Mouse (Mus musculus) spleen, postnatal 36 days (tissue): ENCODE results near the gene Mkrn2.

Experiments used
- DNase-seq, 2 experiments: peaks; one replicate each; pipeline ENCODE4 v3.0.0; 2022; ENCODE audit warnings: low spot score in 2 of 2, mixed read lengths in 1 of 2

Gene Mkrn2

GRCm38 (mm10) chr6:115601715-115602523 is at the start of gene Mkrn2:
Gene Mkrn2 (plus strand): TSS chr6:115601902.
- DNase-seq = peak; percentile 67 to 75

DNA sequence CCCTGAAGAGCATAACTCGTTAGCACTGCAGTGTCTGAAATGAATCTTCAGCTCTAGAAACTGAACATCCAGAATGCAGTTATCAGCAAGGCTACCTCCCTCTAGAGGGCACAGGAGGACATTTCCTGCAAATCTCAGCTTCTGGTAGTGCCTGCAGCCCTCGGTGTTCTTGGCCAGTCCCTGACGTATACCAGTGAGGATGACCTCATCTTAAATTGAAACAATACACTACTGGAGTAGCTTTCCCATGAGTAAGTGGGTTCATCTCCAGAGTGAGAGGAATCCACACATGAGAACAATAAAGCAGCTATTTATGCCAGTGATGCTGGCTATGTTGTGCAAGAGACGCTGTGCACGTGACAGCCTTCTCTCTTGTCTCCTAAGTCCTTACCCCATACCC is 46.2 kb upstream of the Mkrn2 start:
- DNase-seq = no peak

DNA sequence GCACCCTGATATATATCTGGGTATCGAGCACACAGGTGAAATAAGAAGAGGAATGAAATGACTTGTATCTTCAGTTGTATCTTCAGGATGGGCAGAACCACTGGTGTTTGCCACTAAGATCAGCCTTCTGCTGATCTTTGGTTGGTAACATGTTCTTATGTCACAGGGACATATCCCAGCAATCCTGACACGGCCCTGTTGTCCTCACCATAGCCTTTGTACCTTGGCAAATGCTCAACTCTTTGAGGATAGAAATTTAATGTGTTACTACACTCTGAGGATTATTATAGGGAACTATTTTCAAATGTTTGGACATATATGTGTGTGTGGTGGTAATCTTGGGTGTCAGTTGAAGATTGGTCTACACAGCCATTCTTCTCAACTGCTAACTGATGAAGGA is 43.5 kb upstream of the Mkrn2 start:
- no peak for DNase-seq

DNA sequence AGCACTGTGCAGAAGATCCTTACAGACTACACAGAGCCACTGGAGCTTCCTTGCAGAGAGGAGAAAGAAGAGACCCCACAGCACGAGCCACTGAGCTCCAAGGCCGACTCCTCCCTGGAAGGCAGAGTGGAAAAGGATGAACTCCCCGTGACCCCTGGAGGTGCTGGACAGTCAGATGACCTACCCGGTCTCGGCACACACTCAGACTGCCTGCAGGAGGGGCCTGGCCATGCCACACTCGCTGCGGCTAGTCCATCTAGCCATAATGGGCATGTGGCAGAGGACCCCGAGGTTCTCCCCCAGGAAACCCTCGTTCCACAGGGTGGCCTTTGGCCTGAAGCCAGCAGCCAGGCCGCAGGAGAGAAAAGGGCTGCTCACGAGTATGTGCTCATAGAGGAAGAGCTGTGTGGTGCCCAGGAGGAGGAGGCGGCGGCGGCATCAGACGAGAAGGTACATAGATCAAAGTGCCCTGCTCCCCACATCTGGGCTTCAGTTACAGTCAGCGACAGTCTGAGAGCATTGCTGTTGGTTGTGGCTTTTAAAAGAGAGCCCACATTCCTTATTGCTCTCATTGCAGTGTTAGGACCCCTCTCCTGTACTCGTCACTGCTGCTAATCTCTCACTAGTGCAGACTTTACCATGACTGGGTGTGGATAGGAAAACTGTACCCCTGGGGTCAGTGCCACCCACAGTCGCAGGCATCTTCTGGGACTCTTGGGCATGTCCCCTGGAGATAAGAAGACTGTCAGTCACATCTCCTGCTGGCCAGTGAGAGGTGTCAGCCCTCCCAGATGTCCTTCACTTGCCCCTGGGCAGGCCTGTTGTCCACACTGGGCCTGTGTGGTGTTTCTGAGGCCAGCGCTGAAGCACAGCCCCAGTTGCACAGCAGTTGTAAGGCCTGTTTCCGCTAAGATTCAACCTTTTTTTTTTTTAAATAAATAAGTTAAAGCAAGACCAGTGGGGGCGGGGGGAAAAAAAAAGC is 41.8 kb upstream of the Mkrn2 start:
- no peak for DNase-seq

DNA sequence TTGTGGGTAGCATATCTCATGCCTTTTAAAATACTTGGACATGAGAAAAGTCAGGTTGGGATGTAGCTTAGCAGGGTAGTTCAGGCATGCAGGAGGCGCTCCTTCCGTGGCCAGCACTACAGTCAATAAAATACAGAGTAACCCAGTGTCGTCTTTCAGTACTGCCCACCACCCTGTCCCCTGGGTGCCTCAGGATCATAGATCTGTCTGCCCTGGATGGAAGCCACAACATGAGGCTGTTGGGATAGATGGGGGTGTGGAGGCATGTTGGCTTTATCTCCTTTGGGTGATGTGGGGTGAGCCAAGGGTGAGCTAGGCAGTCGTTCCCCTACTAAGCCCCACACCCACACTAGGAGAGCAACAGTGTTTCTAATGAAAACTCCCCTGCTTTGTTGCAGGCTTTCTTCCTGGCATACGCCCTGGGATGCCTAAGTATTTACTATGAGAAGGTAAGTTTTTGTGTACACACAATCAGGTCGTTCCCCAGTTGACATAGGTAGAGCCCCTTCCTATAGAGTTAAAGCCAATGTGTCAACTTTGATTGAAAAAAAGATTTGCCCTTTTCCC is 36.1 kb upstream of the Mkrn2 start:
- no peak for DNase-seq

DNA sequence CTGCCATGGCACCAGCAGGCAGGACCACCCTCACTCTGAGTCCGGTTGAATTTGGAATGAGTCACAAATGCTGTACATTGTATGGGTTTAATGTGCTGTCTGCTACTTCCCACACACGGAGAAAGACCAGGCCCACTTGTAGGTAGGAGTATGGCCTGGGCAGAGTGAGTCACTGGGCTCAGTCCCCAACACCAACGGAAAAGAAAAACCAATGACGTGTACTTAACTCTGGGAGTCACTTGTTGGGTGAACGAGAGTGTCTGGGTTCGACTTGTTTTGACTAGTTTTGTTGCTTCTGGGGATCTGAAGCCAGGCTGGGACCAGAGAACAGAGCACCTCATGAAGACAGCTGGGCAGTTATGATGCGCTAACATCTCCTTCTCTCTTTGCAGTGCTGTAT is 27.5 kb upstream of the Mkrn2 start:
- no peak for DNase-seq

DNA sequence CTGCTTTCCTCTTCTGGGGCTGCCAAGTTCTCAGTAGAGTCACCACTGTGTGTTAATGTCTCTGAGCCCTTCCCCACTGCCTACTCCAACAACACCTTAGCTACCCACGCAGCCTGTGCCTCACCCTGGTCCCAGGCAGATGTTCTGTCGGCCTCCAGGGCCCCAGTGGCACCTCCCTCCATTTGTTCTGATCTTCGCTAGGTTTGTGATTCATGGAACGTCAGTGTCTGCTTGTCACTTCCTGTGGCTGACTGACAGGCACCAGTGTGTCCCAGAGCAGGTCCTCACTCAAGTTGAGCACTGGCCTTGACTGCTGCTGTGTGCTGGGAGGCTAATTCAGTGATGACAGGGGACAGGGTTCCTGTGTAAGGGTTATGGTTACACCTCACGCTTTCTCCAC is 24.3 kb upstream of the Mkrn2 start:
- DNase-seq = no peak

DNA sequence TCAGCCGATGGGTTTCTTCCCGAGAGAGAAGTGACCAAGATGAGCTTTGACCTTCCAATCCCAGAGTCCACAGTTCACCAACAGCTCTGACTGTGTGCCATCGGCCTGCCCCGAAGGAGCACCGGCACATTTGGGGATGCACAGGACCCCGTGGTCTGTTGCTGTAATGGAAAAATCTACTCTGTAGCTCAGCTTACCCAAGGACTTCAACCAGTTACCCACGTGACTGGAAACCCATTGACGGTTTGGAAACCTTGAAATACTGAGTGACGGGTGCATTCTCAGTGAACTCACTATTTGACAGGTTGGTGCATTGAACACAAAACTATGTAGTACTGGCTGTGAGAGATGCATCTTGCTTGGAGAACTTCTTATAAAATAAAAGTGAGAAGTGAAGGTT is 23.8 kb upstream of the Mkrn2 start:
- DNase-seq = no peak

DNA sequence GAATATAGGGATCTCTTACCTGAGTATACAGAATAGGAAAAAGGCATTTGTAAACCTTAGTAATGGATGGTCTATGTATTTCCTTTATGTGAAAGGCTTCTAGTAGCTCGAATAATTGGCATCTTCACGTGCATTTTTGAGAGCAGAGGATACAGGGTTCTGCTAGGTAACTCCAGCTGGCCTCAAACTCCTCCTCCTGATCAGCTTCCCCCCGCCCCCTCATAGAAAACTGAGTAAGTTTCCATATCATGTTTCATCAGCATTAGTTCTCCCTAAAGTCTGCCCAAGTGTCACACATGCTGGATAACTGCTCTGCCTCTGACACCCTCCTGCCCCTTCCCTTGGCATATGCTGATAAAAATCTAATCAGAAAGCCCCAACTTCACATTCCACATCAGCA is 20.9 kb upstream of the Mkrn2 start:
- DNase-seq = no peak

DNA sequence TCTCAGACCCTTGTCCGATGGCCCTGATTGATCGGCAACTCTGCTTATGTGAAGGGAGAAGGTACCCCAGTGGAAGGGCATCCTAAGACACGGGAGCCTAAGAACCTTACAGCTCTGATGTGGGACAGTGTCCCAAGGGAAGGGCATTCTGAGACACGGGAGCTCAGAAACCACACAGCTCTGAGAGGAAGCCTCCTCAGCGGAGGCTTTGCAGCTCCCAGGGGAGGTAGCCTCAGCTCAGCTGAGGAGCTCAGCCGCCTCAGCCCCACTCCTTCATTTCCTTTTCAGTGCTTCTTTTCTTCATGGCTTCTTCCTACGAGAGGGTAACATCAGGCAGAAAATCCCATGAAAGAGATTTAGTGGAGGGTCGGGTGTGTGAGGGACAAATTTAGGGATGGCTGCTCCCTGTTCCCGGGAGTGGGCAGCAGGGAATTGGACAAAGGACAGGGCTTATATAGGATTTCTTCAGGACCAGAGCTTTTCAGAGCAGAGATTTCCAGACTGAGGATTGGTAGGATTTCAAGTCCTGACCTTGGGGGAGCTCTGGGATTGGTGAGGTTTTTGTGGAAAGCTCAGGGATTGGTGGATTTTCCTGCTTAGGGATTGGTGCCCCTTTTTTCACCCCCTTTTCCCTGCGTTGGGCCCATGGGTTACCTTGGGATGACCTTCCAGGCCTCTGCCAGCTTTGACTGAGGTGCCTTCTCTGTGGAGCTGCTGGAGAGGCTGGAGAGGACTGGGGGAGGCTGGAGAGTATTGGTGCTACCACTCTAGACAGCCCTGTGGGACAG is 19.2 kb upstream of the Mkrn2 start:
- DNase-seq = no peak

GRCm38 (mm10) chr6:115583430-115584125 is 18.1 kb upstream of the Mkrn2 start:
- DNase-seq = no peak

DNA sequence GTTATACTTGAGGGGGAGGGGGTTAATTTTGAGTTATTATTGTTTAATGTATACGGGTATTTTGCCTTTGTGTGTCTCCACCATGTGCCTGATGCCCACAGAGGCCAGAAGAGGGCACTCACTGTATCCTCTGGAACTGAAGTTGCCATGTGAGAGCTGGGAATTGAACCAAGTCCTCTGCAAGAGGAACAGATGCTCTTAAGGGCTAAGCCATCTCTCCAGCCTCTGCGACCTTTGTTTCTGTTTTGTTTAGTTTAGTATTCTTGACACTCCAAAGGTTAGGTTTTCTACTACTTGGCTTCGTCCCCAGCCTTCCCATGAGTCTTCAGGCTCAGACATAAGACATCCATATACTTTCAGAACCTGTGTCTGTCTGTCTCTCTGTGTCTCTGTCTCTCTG is 17.5 kb upstream of the Mkrn2 start:
- no peak for DNase-seq

DNA sequence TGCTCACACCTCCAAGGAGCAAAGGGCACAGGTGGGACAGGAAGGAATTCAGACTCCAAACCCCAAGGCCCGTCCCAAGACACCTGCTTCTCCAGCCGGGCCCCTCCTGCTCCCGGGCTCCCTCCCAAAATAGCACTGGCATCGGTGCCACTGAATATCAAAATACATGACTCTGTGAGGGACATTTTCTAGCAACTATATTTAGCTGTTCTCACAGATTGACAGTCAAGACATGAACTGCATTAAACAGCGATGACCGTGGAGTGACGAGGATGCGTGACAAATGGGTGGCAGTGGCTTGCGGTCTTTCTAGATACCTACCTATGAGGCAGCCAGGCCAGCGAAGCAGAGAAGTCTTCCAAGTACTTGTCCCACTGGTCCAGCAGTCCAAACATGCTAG is 15.4 kb upstream of the Mkrn2 start:
- no peak for DNase-seq

GRCm38 (mm10) chr6:115591692-115592359 is 9.9 kb upstream of the Mkrn2 start:
- DNase-seq = no peak

GRCm38 (mm10) chr6:115592458-115592857 is 9.2 kb upstream of the Mkrn2 start, which contains the start of gene Mkrn2os:
Gene Mkrn2os (minus strand): TSS chr6:115592576.
- DNase-seq = no peak

DNA sequence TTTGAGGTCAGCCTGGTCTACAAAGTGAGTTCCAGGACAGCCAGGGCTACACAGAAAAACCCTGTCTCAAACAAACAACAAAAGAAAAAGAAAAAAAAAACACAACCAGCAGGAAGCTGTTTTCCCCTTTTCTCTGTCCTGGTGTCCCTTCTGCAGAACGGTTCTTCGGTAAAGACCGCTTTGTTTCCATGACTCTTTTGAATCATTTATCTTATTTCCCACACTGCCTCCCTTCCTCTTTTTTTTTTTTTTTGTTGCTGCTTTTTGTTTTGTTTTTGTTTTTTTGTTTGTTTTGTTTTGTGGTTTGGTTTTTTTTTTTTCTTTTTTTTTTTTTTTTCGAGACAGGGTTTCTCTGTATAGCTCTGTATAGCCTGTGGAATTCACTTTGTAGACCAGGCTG is 8.4 kb upstream of the Mkrn2 start:
- DNase-seq = no peak

DNA sequence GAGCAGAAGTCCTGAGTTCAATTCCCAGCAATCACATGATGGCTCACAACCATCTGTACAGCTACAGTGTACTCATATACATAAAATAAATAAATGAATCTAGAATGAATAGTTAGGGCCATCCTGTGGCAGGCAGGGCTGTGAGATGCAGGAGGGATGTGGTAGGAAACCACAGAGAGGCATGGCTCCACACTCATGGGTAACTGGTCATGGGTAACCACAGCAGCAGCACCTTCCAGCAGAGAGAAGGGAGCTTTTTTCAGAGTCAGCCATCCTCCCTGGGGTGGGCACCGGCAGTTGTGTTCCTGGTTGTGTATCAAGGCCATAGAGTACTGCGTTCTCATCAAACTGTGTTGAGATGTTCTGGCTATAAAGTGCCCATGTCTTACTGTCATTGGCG is 7.2 kb upstream of the Mkrn2 start:
- DNase-seq = peak; percentile 30 to 45

- no peak for DNase-seq
These were observed 6.0 kb upstream of the Mkrn2 start for GRCm38 (mm10) chr6:115595667-115596066.

- DNase-seq = no peak
These were observed 384 bp upstream of the Mkrn2 start for GRCm38 (mm10) chr6:115601322-115601714.

DNA sequence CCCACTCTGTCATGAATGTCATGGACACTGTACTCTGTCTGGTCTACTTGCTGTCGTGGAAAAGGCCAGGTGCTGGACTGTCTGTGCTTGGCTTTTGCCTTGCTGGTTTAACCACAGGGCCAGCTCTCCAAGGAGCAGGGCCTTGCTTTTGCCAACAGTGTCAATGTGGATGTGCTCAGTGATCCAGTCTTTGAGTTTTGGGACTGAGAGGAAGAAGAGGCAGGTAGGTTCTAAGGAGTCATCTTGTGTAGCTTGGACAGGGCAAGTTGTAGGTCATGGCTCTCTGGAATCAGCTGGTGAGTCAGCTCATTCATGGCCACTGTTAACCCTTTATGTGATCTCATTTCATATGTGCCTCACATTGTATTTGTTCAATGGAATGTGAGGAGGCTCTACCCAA is 4.8 kb downstream of the Mkrn2 start:
- DNase-seq = no peak
